Mouse (Mus musculus) intestine, embryonic 14.5 days (tissue): ENCODE data around the gene Cfdp1. TPM values are rescaled to one million over a fixed set of nuclear protein-coding genes. Genes with fewer than 3 reads are reported as not detected.

Experiments
- ATAC-seq: fragments of 200-750 bp; cut with Nextera tagmentation; replicated peaks from 2 replicates; pipeline ENCODE4 v1.8.0; 2017; ENCODE audit warnings: low read depth, moderate number of reproducible peaks, moderate TSS enrichment, moderate library complexity; ENCODE audit not compliant: low FRiP score, low TSS enrichment
- DNase-seq: peaks from one replicate; pipeline ENCODE4 v3.0.0-alpha.2; 2018; ENCODE audit warnings: low spot score
- H3K27ac ChIP-seq: fragments of 300-500 bp; sonication (generic); 2 replicates; pipeline ENCODE4 v1.5.1; 2014; ENCODE audit warnings: low read depth, mild to moderate bottlenecking, control low read depth
- H3K27me3 ChIP-seq: fragments of 300-500 bp; sonication (generic); replicated peaks from 2 replicates; pipeline ENCODE4 v1.6.1; 2014; ENCODE audit warnings: low read length, control low read depth; ENCODE audit not compliant: control insufficient read depth, insufficient read depth
- H3K36me3 ChIP-seq: fragments of 300-500 bp; sonication (generic); 2 replicates; pipeline ENCODE4 v1.6.1; 2014; ENCODE audit warnings: low read length, control low read depth; ENCODE audit not compliant: control insufficient read depth, insufficient read depth
- H3K4me1 ChIP-seq: fragments of 300-500 bp; sonication (generic); replicated peaks from 2 replicates; pipeline ENCODE4 v1.6.1; 2014; ENCODE audit warnings: low read length, control low read depth, mixed read lengths; ENCODE audit not compliant: control insufficient read depth, insufficient read depth
- H3K4me2 ChIP-seq: fragments of 300-500 bp; sonication (generic); 2 replicates; pipeline ENCODE4 v1.6.1; 2014; ENCODE audit warnings: low read length
- H3K4me3 ChIP-seq: fragments of 300-500 bp; sonication (generic); 2 replicates; pipeline ENCODE4 v1.5.1; 2014; ENCODE audit warnings: low read depth, low read length, control low read depth, mixed read lengths
- H3K9ac ChIP-seq: fragments of 300-500 bp; sonication (generic); 2 replicates; pipeline ENCODE4 v1.6.1; 2014; ENCODE audit warnings: mild to moderate bottlenecking, low read length
- H3K9me3 ChIP-seq: fragments of 300-500 bp; sonication (generic); 2 replicates; pipeline ENCODE4 v1.6.1; 2016; ENCODE audit warnings: low read length, control low read depth; ENCODE audit not compliant: control insufficient read depth
- WGBS: fragments of 180-500 bp; shearing (Covaris S2); extraction: QIAGEN DNeasy Blood & Tissue Kit; methylation state at CpG from one replicate; pipeline ENCODE4 v1.1.7; 2014; 5-methylcytosine and 5-hydroxymethylcytosine counted together
- polyA plus RNA-seq: library from polyadenylated mRNA; unstranded; fragments of >200 nt; fragmentation: Nextera tagmentation; extraction: Ambion mirVana; gene quantifications from 2 replicates; pipeline ENCODE4 v1.2.1, GENCODE M21; 2014

Cfdp1 gene
- 166 and 198 TPM in 2 replicates for polyA plus RNA-seq

- H3K9me3 ChIP-seq, result no peaks in the 10 kb centered on the region
- ATAC-seq, result peak; percentile 100
- under 1% methylated on average over 53 of the region's 53 CpGs for WGBS
- H3K9ac ChIP-seq, result peak within 1 kb of the TSS; percentile 87
- no peaks in the 10 kb centered on the region for H3K27me3 ChIP-seq
- H3K4me1 ChIP-seq, result 0 out of 2 replicates have a peak, but pooled peaks cover 6% of the 10 kb centered on the region
- peak within 1 kb of the TSS; percentile 59 for H3K4me2 ChIP-seq
- H3K36me3 ChIP-seq, result no peaks in the 10 kb centered on the region; the same call in 1 of the 2 replicates
- H3K27ac ChIP-seq, result peak within 1 kb of the TSS; percentile 59; the same call in 1 of the 2 replicates
- H3K4me3 ChIP-seq, result peak within 1 kb of the TSS; percentile 96
- peak; percentile 95 for DNase-seq
Measured at GRCm38 (mm10) chr8:111853861-111854501, at the start of gene Cfdp1. Gene Cfdp1, minus strand, starts transcription at chr8:111854291.

- Histone ChIP-seq H3K27ac (no peak overlapping the region), H3K27me3 (no peaks in the 10 kb centered on the region), H3K4me3 (no peak overlapping the region), H3K4me2 (no peak overlapping the region), H3K9me3 (no peaks in the 10 kb centered on the region), H3K36me3 (no peaks in the 10 kb centered on the region), H3K4me1 (no peaks in the 10 kb centered on the region), H3K9ac (no peak overlapping the region)
- no peak for DNase-seq
- ATAC-seq, result no peak
- 36% methylated on average over 5 of the region's 5 CpGs for WGBS
Measured at GRCm38 (mm10) chr8:111902080-111902479, 48.0 kb upstream of the Cfdp1 start.

- Histone ChIP-seq H3K9ac (no peak overlapping the region), H3K4me3 (no peak overlapping the region), H3K36me3 (no peaks in the 10 kb centered on the region), H3K27me3 (no peaks in the 10 kb centered on the region), H3K4me1 (no peaks in the 10 kb centered on the region), H3K27ac (no peak overlapping the region), H3K4me2 (no peak overlapping the region), H3K9me3 (no peaks in the 10 kb centered on the region)
- ATAC-seq (no peak), DNase-seq (no peak)
- 39% methylated on average over 10 of the region's 10 CpGs for WGBS
Measured at GRCm38 (mm10) chr8:111898586-111898985, 44.5 kb upstream of the Cfdp1 start.

- ATAC-seq (no peak), DNase-seq (no peak)
- H3K9me3 ChIP-seq, result no peaks in the 10 kb centered on the region
- H3K4me1 ChIP-seq, result peaks cover 6% of the 10 kb centered on the region; the same call in 1 of the 2 replicates
- no peaks in the 10 kb centered on the region for H3K36me3 ChIP-seq
- H3K9ac ChIP-seq, result no peak overlapping the region
- no peak overlapping the region for H3K27ac ChIP-seq
- peaks cover 18% of the 10 kb centered on the region for H3K27me3 ChIP-seq
- H3K4me3 ChIP-seq, result no peak overlapping the region
- 89% methylated on average over 7 of the region's 7 CpGs for WGBS
- H3K4me2 ChIP-seq, result no peak overlapping the region
Measured at GRCm38 (mm10) chr8:111894955-111895354, 40.9 kb upstream of the Cfdp1 start.

- H3K27me3 ChIP-seq, result peaks cover 29% of the 10 kb centered on the region
- ATAC-seq (no peak), DNase-seq (no peak)
- no peak overlapping the region for H3K4me2 ChIP-seq
- WGBS, result 58% methylated on average over 5 of the region's 5 CpGs
- peaks cover 7% of the 10 kb centered on the region for H3K4me1 ChIP-seq
- H3K27ac ChIP-seq, result no peak overlapping the region
- no peak overlapping the region for H3K4me3 ChIP-seq
- H3K36me3 ChIP-seq, result no peaks in the 10 kb centered on the region
- no peak overlapping the region for H3K9ac ChIP-seq
- H3K9me3 ChIP-seq, result no peaks in the 10 kb centered on the region
Measured at GRCm38 (mm10) chr8:111892615-111893014, 38.5 kb upstream of the Cfdp1 start.

DNA sequence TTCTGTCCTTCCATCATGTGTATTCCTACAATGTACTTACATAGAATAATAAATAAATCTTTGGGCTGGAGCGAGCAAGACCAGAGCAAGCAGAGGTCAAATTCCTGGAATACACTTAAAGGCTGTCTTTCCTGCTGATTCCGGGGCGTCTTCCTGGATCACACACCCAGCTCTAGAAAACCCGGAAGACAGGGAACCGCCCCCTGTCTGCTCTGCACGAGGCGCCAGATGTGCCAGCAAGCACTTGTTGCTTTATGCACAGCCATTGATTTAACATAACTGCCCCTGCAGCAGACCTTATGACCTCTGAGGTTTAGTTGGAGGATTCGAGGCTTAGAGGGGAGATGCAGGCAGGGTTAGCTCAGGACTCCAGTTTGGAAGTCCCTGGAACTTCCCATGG is 37.9 kb upstream of the Cfdp1 start:
- H3K4me2 ChIP-seq, result no peak overlapping the region
- H3K4me3 ChIP-seq, result no peak overlapping the region
- no peaks in the 10 kb centered on the region for H3K36me3 ChIP-seq
- peaks cover 29% of the 10 kb centered on the region for H3K27me3 ChIP-seq
- ATAC-seq (no peak), DNase-seq (peak; percentile 60)
- H3K9ac ChIP-seq, result no peak overlapping the region
- H3K9me3 ChIP-seq, result no peaks in the 10 kb centered on the region
- 16% methylated on average over 8 of the region's 8 CpGs for WGBS
- no peak overlapping the region for H3K27ac ChIP-seq
- peaks cover 7% of the 10 kb centered on the region for H3K4me1 ChIP-seq

- H3K9me3 ChIP-seq, result no peaks in the 10 kb centered on the region
- H3K27ac ChIP-seq, result no peak overlapping the region
- DNase-seq (no peak), ATAC-seq (no peak)
- no peak overlapping the region for H3K9ac ChIP-seq
- H3K4me1 ChIP-seq, result peaks cover 7% of the 10 kb centered on the region
- peaks cover 29% of the 10 kb centered on the region for H3K27me3 ChIP-seq
- no peak overlapping the region for H3K4me3 ChIP-seq
- no peak overlapping the region for H3K4me2 ChIP-seq
- H3K36me3 ChIP-seq, result no peaks in the 10 kb centered on the region
- WGBS, result 56% methylated on average over 6 of the region's 6 CpGs
Measured at GRCm38 (mm10) chr8:111890911-111891303, 36.8 kb upstream of the Cfdp1 start.

GRCm38 (mm10) chr8:111889931-111890910 is 36.1 kb upstream of the Cfdp1 start:
- Histone ChIP-seq H3K4me2 (peak overlapping the region; percentile 43), H3K4me3 (peak overlapping the region; percentile 20), H3K4me1 (peaks cover 7% of the 10 kb centered on the region), H3K9me3 (no peaks in the 10 kb centered on the region), H3K27me3 (peaks cover 29% of the 10 kb centered on the region), H3K9ac (no peak overlapping the region), H3K36me3 (no peaks in the 10 kb centered on the region), H3K27ac (no peak overlapping the region)
- DNase-seq (peak; percentile 61), ATAC-seq (peak; percentile 38)
- WGBS, result 12% methylated on average over 86 of the region's 86 CpGs
